Mouse (Mus musculus) heart, adult 8-10 months (tissue): ENCODE measurements at regions not wholly inside any gene's neighbourhood (a gene's known extent, or its start where the extent isn't known, plus 50 kb on each side); places are given as distances from the start of the nearest gene placed in this dataset.

Source experiments
- DNase-seq: peaks from one replicate; pipeline ENCODE4 v3.0.0; 2022; ENCODE audit warnings: low spot score

GRCm38 (mm10) chr7:33795016-33795415 lies 51.4 kb downstream of the Scgb1b24 start:
- peak; percentile 3 for DNase-seq
